Mouse (Mus musculus) CH12.LX (cell line): ENCODE measurements at regions not wholly inside any gene's neighbourhood (a gene's known extent, or its start where the extent isn't known, plus 50 kb on each side); places are given as distances from the start of the nearest gene placed in this dataset.

Experiments
- EP300 ChIP-seq: IDR thresholded peaks from 2 replicates; pipeline ENCODE4 v1.6.1; 2011; ENCODE audit warnings: low read length, improper control_type of control experiment
- ETS1 ChIP-seq: conservative IDR thresholded peaks from 2 replicates; pipeline ENCODE4 v1.6.1; 2012; ENCODE audit warnings: low read depth, mild to moderate bottlenecking, inconsistent platforms, low read length, improper control_type of control experiment, moderate library complexity
- GABPA ChIP-seq: IDR thresholded peaks from 2 replicates; pipeline ENCODE4 v1.6.1; 2012; ENCODE audit warnings: low read depth, low read length, improper control_type of control experiment, inconsistent platforms; ENCODE audit not compliant: insufficient replicate concordance
- HCFC1 ChIP-seq: IDR thresholded peaks from 2 replicates; pipeline ENCODE4 v1.6.1; 2012; ENCODE audit warnings: low read depth, mild to moderate bottlenecking, inconsistent platforms, low read length, improper control_type of control experiment
- JUND ChIP-seq: conservative IDR thresholded peaks from 2 replicates; pipeline ENCODE4 v1.6.1; 2011; ENCODE audit warnings: low read depth, low read length, improper control_type of control experiment
- MAX ChIP-seq: IDR thresholded peaks from 2 replicates; pipeline ENCODE4 v1.6.1; 2011; ENCODE audit warnings: low read length, improper control_type of control experiment
- POLR2A ChIP-seq: IDR thresholded peaks from 2 replicates; pipeline ENCODE4 v1.6.1; 2011; ENCODE audit warnings: low read depth, mild to moderate bottlenecking, improper control_type of control experiment, low read length
- POLR2AphosphoS2 ChIP-seq: IDR thresholded peaks from 2 replicates; pipeline ENCODE4 v1.6.1; 2011; ENCODE audit warnings: low read depth, low read length, improper control_type of control experiment
- TBP ChIP-seq: conservative IDR thresholded peaks from 2 replicates; pipeline ENCODE4 v1.6.1; 2011; ENCODE audit warnings: low read depth, low read length, improper control_type of control experiment
- ZNF384 ChIP-seq: IDR thresholded peaks from 2 replicates; pipeline ENCODE4 v1.6.1; 2012; ENCODE audit warnings: low read depth, low read length, improper control_type of control experiment, inconsistent platforms

DNA sequence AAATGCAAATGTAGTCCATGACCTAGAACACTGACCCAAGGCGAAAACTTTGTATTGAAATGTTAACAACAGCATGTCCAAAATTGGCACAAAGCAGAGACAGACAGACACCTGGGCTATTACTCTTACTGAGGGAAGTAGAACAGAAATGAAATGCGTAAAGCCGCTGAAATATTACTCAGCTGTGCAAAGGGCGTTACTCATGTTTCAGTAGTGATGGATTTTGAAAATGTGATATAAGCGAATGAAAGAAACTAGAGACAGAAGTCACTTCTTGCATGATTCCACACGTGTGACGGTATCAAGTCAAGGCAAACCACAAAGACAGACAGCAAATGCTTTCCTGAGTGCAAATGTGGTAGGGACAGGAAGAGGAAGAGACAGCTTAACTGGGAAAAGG lies 61.3 kb upstream of the D1Pas1 start:
- TF ChIP-seq POLR2AphosphoS2 (no peak), HCFC1 (no peak), JUND (no peak; the same call in 1 of the 2 replicates), MAX (peak; percentile 68), TBP (no peak), EP300 (peak; percentile 71), GABPA (no peak), POLR2A (no peak), ETS1 (peak; percentile 82), ZNF384 (no peak)
